Mouse (Mus musculus) midbrain, embryonic 14.5 days (tissue): Measurements from ENCODE around the gene Gm5617. TPM values are rescaled to one million over a fixed set of nuclear protein-coding genes. Genes with fewer than 3 reads are reported as not detected.
"Not testable (repeated sequence)": the region's sequence is repeated elsewhere in the genome, so short reads cannot be mapped to it uniquely, and the experiment has no call there.

Experiments used
- ATAC-seq: fragments of 200-750 bp; cut with Nextera tagmentation; 2 replicates; pipeline ENCODE4 v1.8.0; 2017; ENCODE audit warnings: moderate number of reproducible peaks, moderate library complexity; ENCODE audit not compliant: low FRiP score, low TSS enrichment
- DNase-seq: peaks from one replicate; pipeline ENCODE4 v3.0.0-alpha.2; 2015
- H3K27ac ChIP-seq: fragments of 300-500 bp; sonication (generic); replicated peaks from 2 replicates; pipeline ENCODE4 v1.5.1; 2014; ENCODE audit warnings: mild to moderate bottlenecking, low read depth, low read length, moderate library complexity
- H3K27me3 ChIP-seq: fragments of 300-500 bp; sonication (generic); 2 replicates; pipeline ENCODE4 v1.6.1; 2014; ENCODE audit warnings: low read length, control low read depth, mixed read lengths; ENCODE audit not compliant: control insufficient read depth, insufficient read depth
- H3K36me3 ChIP-seq: fragments of 300-500 bp; sonication (generic); 2 replicates; pipeline ENCODE4 v1.6.1; 2014; ENCODE audit warnings: low read length, control low read depth; ENCODE audit not compliant: control insufficient read depth, insufficient read depth
- H3K4me1 ChIP-seq: fragments of 300-500 bp; sonication (generic); 2 replicates; pipeline ENCODE4 v1.6.1; 2014; ENCODE audit warnings: mild to moderate bottlenecking, antibody characterized with exemption, low read length, control low read depth; ENCODE audit not compliant: control insufficient read depth, insufficient read depth
- H3K4me2 ChIP-seq: fragments of 300-500 bp; sonication (generic); 2 replicates; pipeline ENCODE4 v1.6.1; 2014; ENCODE audit warnings: mild to moderate bottlenecking, low read length, moderate library complexity
- H3K4me3 ChIP-seq: fragments of 300-500 bp; sonication (generic); replicated peaks from 2 replicates; pipeline ENCODE4 v1.5.1; 2014; ENCODE audit warnings: low read depth, low read length
- H3K9ac ChIP-seq: fragments of 300-500 bp; sonication (generic); replicated peaks from 2 replicates; pipeline ENCODE4 v1.6.1; 2014; ENCODE audit warnings: mild to moderate bottlenecking, low read length, moderate library complexity
- H3K9me3 ChIP-seq: fragments of 300-500 bp; sonication (generic); 2 replicates; pipeline ENCODE4 v1.6.1; 2016; ENCODE audit warnings: low read length, control low read depth, mixed read lengths; ENCODE audit not compliant: control insufficient read depth
- WGBS: fragments of 180-500 bp; shearing (Covaris S2); extraction: QIAGEN DNeasy Blood & Tissue Kit; methylation state at CpG from one replicate; pipeline ENCODE4 v1.1.7; 2014; 5-methylcytosine and 5-hydroxymethylcytosine counted together
- polyA plus RNA-seq: library from polyadenylated mRNA; unstranded; fragments of >200 nt; fragmentation: Nextera tagmentation; extraction: Ambion mirVana; gene quantifications from 2 replicates; pipeline ENCODE4 v1.2.1, GENCODE M21; 2014

Gene Gm5617
- polyA plus RNA-seq, 1 experiment from 2014 or later, result 28.4 TPM

GRCm38 (mm10) chr9:48516615-48517371 is 21.6 kb downstream of the Gm5617 start:
- peak; percentile 38 for DNase-seq
- Histone ChIP-seq H3K4me1 (no peaks in the 10 kb centered on the region), H3K9ac (no peak overlapping the region), H3K27ac (peak overlapping the region; percentile 76), H3K4me2 (peak overlapping the region; percentile 36), H3K27me3 (no peaks in the 10 kb centered on the region), H3K36me3 (no peaks in the 10 kb centered on the region), H3K9me3 (no peaks in the 10 kb centered on the region), H3K4me3 (no peak overlapping the region)
- no peak for ATAC-seq
- 74% methylated on average over 11 of the region's 11 CpGs for WGBS

GRCm38 (mm10) chr9:48517372-48518130 is 22.3 kb downstream of the Gm5617 start:
- WGBS, result 45% methylated on average over 19 of the region's 19 CpGs
- H3K36me3 ChIP-seq, result no peaks in the 10 kb centered on the region
- peak; percentile 60 for DNase-seq
- peak overlapping the region; percentile 36 for H3K4me2 ChIP-seq
- no peaks in the 10 kb centered on the region for H3K27me3 ChIP-seq
- no peaks in the 10 kb centered on the region for H3K9me3 ChIP-seq
- no peak overlapping the region for H3K4me3 ChIP-seq
- H3K27ac ChIP-seq, result peak overlapping the region; percentile 76
- H3K9ac ChIP-seq, result no peak overlapping the region
- no peak for ATAC-seq
- H3K4me1 ChIP-seq, result no peaks in the 10 kb centered on the region

- not testable (repeated sequence) for DNase-seq, H3K4me3 ChIP-seq, H3K4me1 ChIP-seq, H3K9me3 ChIP-seq, H3K27me3 ChIP-seq, H3K4me2 ChIP-seq, ATAC-seq, H3K36me3 ChIP-seq, H3K9ac ChIP-seq, H3K27ac ChIP-seq
- WGBS, result no CpG with 5 or more reads among the region's 7 CpGs
Observed at GRCm38 (mm10) chr9:48520405-48520804, 25.2 kb downstream of the Gm5617 start.

- H3K27me3 ChIP-seq, result no peaks in the 10 kb centered on the region
- 13% methylated on average over 1 of the region's 1 CpGs for WGBS
- H3K9ac ChIP-seq, result no peak overlapping the region
- no peak overlapping the region for H3K27ac ChIP-seq
- no peak overlapping the region for H3K4me3 ChIP-seq
- no peak overlapping the region for H3K4me2 ChIP-seq
- H3K4me1 ChIP-seq, result no peaks in the 10 kb centered on the region
- DNase-seq, result no peak
- H3K9me3 ChIP-seq, result no peaks in the 10 kb centered on the region
- no peak for ATAC-seq
- H3K36me3 ChIP-seq, result no peaks in the 10 kb centered on the region
Observed at GRCm38 (mm10) chr9:48525566-48525965, 30.3 kb downstream of the Gm5617 start.

GRCm38 (mm10) chr9:48526520-48526919 is 31.3 kb downstream of the Gm5617 start:
- ATAC-seq (no peak), DNase-seq (no peak)
- Histone ChIP-seq H3K9me3 (no peaks in the 10 kb centered on the region), H3K36me3 (no peaks in the 10 kb centered on the region), H3K4me3 (no peak overlapping the region), H3K9ac (no peak overlapping the region), H3K4me2 (no peak overlapping the region), H3K4me1 (no peaks in the 10 kb centered on the region), H3K27ac (no peak overlapping the region), H3K27me3 (no peaks in the 10 kb centered on the region)
- 89% methylated on average over 4 of the region's 4 CpGs for WGBS

- Histone ChIP-seq H3K4me2 (no peak overlapping the region), H3K9ac (no peak overlapping the region), H3K27ac (no peak overlapping the region), H3K4me1 (no peaks in the 10 kb centered on the region), H3K4me3 (no peak overlapping the region), H3K9me3 (no peaks in the 10 kb centered on the region), H3K36me3 (no peaks in the 10 kb centered on the region), H3K27me3 (no peaks in the 10 kb centered on the region)
- no peak for ATAC-seq
- no peak for DNase-seq
- WGBS, result 86% methylated on average over 4 of the region's 4 CpGs
Observed at GRCm38 (mm10) chr9:48531294-48531693, 36.1 kb downstream of the Gm5617 start.

GRCm38 (mm10) chr9:48532203-48532602 is 37.0 kb downstream of the Gm5617 start:
- no peak overlapping the region for H3K4me2 ChIP-seq
- WGBS, result 62% methylated on average over 3 of the region's 3 CpGs
- ATAC-seq (no peak), DNase-seq (no peak)
- no peaks in the 10 kb centered on the region for H3K36me3 ChIP-seq
- H3K27me3 ChIP-seq, result no peaks in the 10 kb centered on the region
- H3K9me3 ChIP-seq, result no peaks in the 10 kb centered on the region
- no peaks in the 10 kb centered on the region for H3K4me1 ChIP-seq
- H3K9ac ChIP-seq, result no peak overlapping the region
- H3K27ac ChIP-seq, result no peak overlapping the region
- H3K4me3 ChIP-seq, result no peak overlapping the region

GRCm38 (mm10) chr9:48532730-48533129 is 37.5 kb downstream of the Gm5617 start:
- 100% methylated on average over 2 of the region's 2 CpGs for WGBS
- H3K9ac ChIP-seq, result no peak overlapping the region
- no peak overlapping the region for H3K27ac ChIP-seq
- H3K36me3 ChIP-seq, result no peaks in the 10 kb centered on the region
- no peak overlapping the region for H3K4me2 ChIP-seq
- H3K4me3 ChIP-seq, result no peak overlapping the region
- H3K4me1 ChIP-seq, result no peaks in the 10 kb centered on the region
- no peaks in the 10 kb centered on the region for H3K27me3 ChIP-seq
- H3K9me3 ChIP-seq, result no peaks in the 10 kb centered on the region
- no peak for ATAC-seq
- no peak for DNase-seq

GRCm38 (mm10) chr9:48536414-48536813 is 41.2 kb downstream of the Gm5617 start:
- H3K9me3 ChIP-seq, result no peaks in the 10 kb centered on the region
- ATAC-seq (no peak), DNase-seq (no peak)
- peaks cover 8% of the 10 kb centered on the region; the same call in 1 of the 2 replicates for H3K4me1 ChIP-seq
- H3K4me2 ChIP-seq, result no peak overlapping the region
- H3K27ac ChIP-seq, result no peak overlapping the region
- no peak overlapping the region for H3K4me3 ChIP-seq
- 77% methylated on average over 1 of the region's 1 CpGs for WGBS
- H3K9ac ChIP-seq, result no peak overlapping the region
- H3K27me3 ChIP-seq, result no peaks in the 10 kb centered on the region
- H3K36me3 ChIP-seq, result no peaks in the 10 kb centered on the region
